In genomic region chr14:48052405-48052804, GRCm38 (mm10) we compare ENCODE assay signal across 15 mouse cellular contexts.
A peak's percentile ranks its signal among the peaks of the same experiment; 100 is the strongest.
DNase-seq lines count a peak whose midpoint lies in the region; ATAC-seq and TF ChIP-seq lines count a peak whose summit lies in the region.
"Had no signal": no experiment of that assay in that cellular context is flagged by ENCODE, and none has a peak within 500 bp of the region (broad histone marks: within the 10 kb centered on the region; RNA-seq: fewer than 3 reads in every experiment).

No protein-coding gene starts in this region.

- no peak for TF ChIP-seq EP300 in heart, adult 2 months (IDR thresholded peaks at IDR 0.05; ENCODE audit: insufficient read depth, low read depth, low read length)

- H3K4me2 ChIP-seq in midbrain, embryonic 16.5 days (ENCODE audit: low read length) = no peak overlapping the region
- H3K4me2 ChIP-seq: hindbrain, embryonic 15.5 days; liver, embryonic 11.5 days; lung, embryonic 15.5 days had no signal

- no peak overlapping the region for H3K9ac ChIP-seq in heart, adult 2 months (ENCODE audit: low read depth, low read length)
- no peak overlapping the region for H3K9ac ChIP-seq in midbrain, embryonic 16.5 days (ENCODE audit: low read depth, low read length)
- H3K9ac ChIP-seq: hindbrain, embryonic 15.5 days; lung, embryonic 15.5 days had no signal

- WGBS in heart, adult 2 months = 85% methylated on average over 7 of the region's 7 CpGs
- WGBS in midbrain, embryonic 10.5 days = 68% methylated on average over 7 of the region's 7 CpGs
- 22% methylated on average over 7 of the region's 7 CpGs for WGBS in midbrain, embryonic 16.5 days
- 73% methylated on average over 7 of the region's 7 CpGs for WGBS in limb, embryonic 10.5 days

- TF ChIP-seq CTCF in heart, adult 2 months (IDR thresholded peaks at IDR 0.05) = no peak
- TF ChIP-seq CTCF in cortical plate, adult 2 months (IDR thresholded peaks at IDR 0.05; ENCODE audit: extremely low read depth, insufficient read depth, low read length) = no peak

- H3K4me3 ChIP-seq in heart, adult 2 months = no peak overlapping the region
- no peak overlapping the region for H3K4me3 ChIP-seq in midbrain, embryonic 10.5 days
- H3K4me3 ChIP-seq in midbrain, embryonic 16.5 days (ENCODE audit: low read depth, low read length) = no peak overlapping the region
- no peak overlapping the region for H3K4me3 ChIP-seq in cortical plate, adult 2 months (ENCODE audit: insufficient read depth, low read length)
- H3K4me3 ChIP-seq in limb, embryonic 10.5 days = no peak overlapping the region
- H3K4me3 ChIP-seq: hindbrain, embryonic 15.5 days; lung, embryonic 15.5 days had no signal

- no peak overlapping the region for H3K27ac ChIP-seq in heart, adult 2 months
- peak overlapping the region; percentile 63 for H3K27ac ChIP-seq in midbrain, embryonic 10.5 days (replicated peaks)
- H3K27ac ChIP-seq in midbrain, embryonic 16.5 days (ENCODE audit: low read length) = no peak overlapping the region
- H3K27ac ChIP-seq in cortical plate, adult 2 months (ENCODE audit: insufficient read depth, low read length) = peak overlapping the region; percentile 37; the same call in 1 of the 2 replicates
- no peak overlapping the region for H3K27ac ChIP-seq in limb, embryonic 10.5 days
- H3K27ac ChIP-seq: hindbrain, embryonic 15.5 days; lung, embryonic 15.5 days had no signal

- no peaks in the 10 kb centered on the region for H3K9me3 ChIP-seq in midbrain, embryonic 10.5 days (replicated peaks)
- no peaks in the 10 kb centered on the region for H3K9me3 ChIP-seq in midbrain, embryonic 16.5 days (replicated peaks; ENCODE audit: control insufficient read depth, low read length, poor library complexity, severe bottlenecking)
- H3K9me3 ChIP-seq in limb, embryonic 10.5 days (replicated peaks) = no peaks in the 10 kb centered on the region
- H3K9me3 ChIP-seq: hindbrain, embryonic 15.5 days; lung, embryonic 15.5 days had no signal

- no peaks in the 10 kb centered on the region for H3K4me1 ChIP-seq in heart, adult 2 months (ENCODE audit: control insufficient read depth, insufficient read depth, low read length)
- H3K4me1 ChIP-seq in midbrain, embryonic 10.5 days = peaks cover 7% of the 10 kb centered on the region
- peaks cover 2% of the 10 kb centered on the region; the same call in 1 of the 2 replicates for H3K4me1 ChIP-seq in midbrain, embryonic 16.5 days (ENCODE audit: control insufficient read depth, insufficient read depth, low read length)
- no peaks in the 10 kb centered on the region; the same call in 1 of the 2 replicates for H3K4me1 ChIP-seq in cortical plate, adult 2 months (ENCODE audit: control insufficient read depth, insufficient read depth, low read length)
- H3K4me1 ChIP-seq in limb, embryonic 10.5 days = peaks cover 13% of the 10 kb centered on the region
- H3K4me1 ChIP-seq: hindbrain, embryonic 15.5 days had no signal

- H3K79me2 ChIP-seq in heart, adult 2 months (replicated peaks; ENCODE audit: control insufficient read depth, insufficient read depth, low read length) = no peaks in the 10 kb centered on the region

- DNase-seq in heart, adult 11 months = peak; percentile 50
- no peak for DNase-seq in heart, adult 2 months
- no peak for DNase-seq in midbrain, embryonic 10.5 days (ENCODE audit: low spot score)
- peak; percentile 18 for DNase-seq in limb, embryonic 10.5 days (ENCODE audit: low spot score)
- no peak for DNase-seq in cerebellum, postnatal 36 days
- DNase-seq: cerebellum, adult 2 months; gastrocnemius, postnatal 10 days; heart, postnatal 10 days; kidney, adult 8-10 months; kidney, postnatal 36 days had no signal

- no peaks in the 10 kb centered on the region for H3K36me3 ChIP-seq in heart, adult 2 months (ENCODE audit: control insufficient read depth, insufficient read depth, low read length)
- H3K36me3 ChIP-seq in midbrain, embryonic 10.5 days = no peaks in the 10 kb centered on the region
- no peaks in the 10 kb centered on the region for H3K36me3 ChIP-seq in midbrain, embryonic 16.5 days (ENCODE audit: control insufficient read depth, insufficient read depth, low read length)
- H3K36me3 ChIP-seq in limb, embryonic 10.5 days = no peaks in the 10 kb centered on the region
- H3K36me3 ChIP-seq: hindbrain, embryonic 15.5 days; lung, embryonic 15.5 days had no signal

- ATAC-seq in midbrain, embryonic 16.5 days = no peak

- no peaks in the 10 kb centered on the region for H3K27me3 ChIP-seq in heart, adult 2 months (ENCODE audit: control insufficient read depth, insufficient read depth, low read length)
- no peaks in the 10 kb centered on the region for H3K27me3 ChIP-seq in midbrain, embryonic 10.5 days (ENCODE audit: low read depth, poor library complexity, severe bottlenecking)
- no peaks in the 10 kb centered on the region for H3K27me3 ChIP-seq in midbrain, embryonic 16.5 days (ENCODE audit: control insufficient read depth, insufficient read depth, low read depth, low read length)
- no peaks in the 10 kb centered on the region for H3K27me3 ChIP-seq in limb, embryonic 10.5 days (ENCODE audit: low read depth, poor library complexity, severe bottlenecking)
- H3K27me3 ChIP-seq: hindbrain, embryonic 15.5 days; lung, embryonic 15.5 days had no signal

- intact Hi-C loops in heart, adult 2 months (cut with DNase I) = no loop called here

- TF ChIP-seq POLR2A in heart, adult 2 months (IDR thresholded peaks at IDR 0.05; ENCODE audit: insufficient read depth, low read depth, low read length) = no peak
- no peak for TF ChIP-seq POLR2A in cortical plate, adult 2 months (IDR thresholded peaks at IDR 0.05; ENCODE audit: extremely low read depth, insufficient read depth, low read length)

Comparison
In these comparisons a context has a peak if more than half of its experiments do, and no peak if none do; other contexts are left out.
1. DNase-seq: peak in heart, adult 11 months (single experiment) and limb, embryonic 10.5 days (single experiment); none in heart, adult 2 months (0 of 2), midbrain, embryonic 10.5 days (single experiment) and cerebellum, postnatal 36 days (0 of 2).
2. H3K27ac ChIP-seq: peak in midbrain, embryonic 10.5 days (single experiment) and cortical plate, adult 2 months (single experiment); none in heart, adult 2 months (single experiment), midbrain, embryonic 16.5 days (single experiment) and limb, embryonic 10.5 days (single experiment).